Mouse (Mus musculus) CD8-positive naive resting alpha-beta T cell, adult 2 months (primary cell): ENCODE results near the gene Socs2.
"Not testable (repeated sequence)": the region's sequence is repeated elsewhere in the genome, so short reads cannot be mapped to it uniquely, and the experiment has no call there.

Experiments used
- DNase-seq, 2 experiments: peaks; one replicate each; pipeline ENCODE4 v3.0.0; 2022; ENCODE audit warnings: low read depth in 2 of 2, low spot score in 2 of 2

The Socs2 gene

GRCm38 (mm10) chr10:95394819-95395812 is 21.9 kb downstream of the Socs2 start:
- no peak for DNase-seq

- DNase-seq: no peak
Measured at GRCm38 (mm10) chr10:95392073-95392472, 24.9 kb downstream of the Socs2 start.

- no peak for DNase-seq
Measured at GRCm38 (mm10) chr10:95390871-95391270, 26.1 kb downstream of the Socs2 start.

- DNase-seq: not testable (repeated sequence)
Measured at GRCm38 (mm10) chr10:95389805-95390204, 27.2 kb downstream of the Socs2 start.

GRCm38 (mm10) chr10:95388821-95389477 is 28.0 kb downstream of the Socs2 start:
- DNase-seq: no peak

- no peak for DNase-seq
Measured at GRCm38 (mm10) chr10:95386527-95386926, 30.5 kb downstream of the Socs2 start.

GRCm38 (mm10) chr10:95385801-95386203 is 31.2 kb downstream of the Socs2 start:
- no peak for DNase-seq

- DNase-seq: no peak
Measured at GRCm38 (mm10) chr10:95385081-95385480, 31.9 kb downstream of the Socs2 start.

GRCm38 (mm10) chr10:95384446-95384845 is 32.5 kb downstream of the Socs2 start:
- DNase-seq: no peak

- no peak for DNase-seq
Measured at GRCm38 (mm10) chr10:95373340-95373739, 43.6 kb downstream of the Socs2 start.

- DNase-seq: no peak
Measured at GRCm38 (mm10) chr10:95371942-95372341, 45.0 kb downstream of the Socs2 start.

- DNase-seq: no peak
Measured at GRCm38 (mm10) chr10:95369190-95369589, 47.8 kb downstream of the Socs2 start.

- no peak for DNase-seq
Measured at GRCm38 (mm10) chr10:95368151-95368550, 48.8 kb downstream of the Socs2 start.

- no peak for DNase-seq
Measured at GRCm38 (mm10) chr10:95367661-95368089, 49.3 kb downstream of the Socs2 start.

- no peak for DNase-seq
Measured at GRCm38 (mm10) chr10:95367241-95367640, 49.7 kb downstream of the Socs2 start.

- no peak for DNase-seq
Measured at GRCm38 (mm10) chr10:95362326-95362725, 54.7 kb downstream of the Socs2 start.

GRCm38 (mm10) chr10:95361260-95361841 is 55.6 kb downstream of the Socs2 start:
- DNase-seq: no peak

- DNase-seq: no peak
Measured at GRCm38 (mm10) chr10:95360048-95360447, 56.9 kb downstream of the Socs2 start.

- no peak for DNase-seq
Measured at GRCm38 (mm10) chr10:95357721-95358120, 59.3 kb downstream of the Socs2 start.

- no peak for DNase-seq
Measured at GRCm38 (mm10) chr10:95356711-95357110, 60.3 kb downstream of the Socs2 start.

GRCm38 (mm10) chr10:95355678-95356268 is 61.2 kb downstream of the Socs2 start:
- DNase-seq: no peak
